Mouse (Mus musculus): ENCODE measurements around the gene Gm47283. TPM values are rescaled to one million over a fixed set of nuclear protein-coding genes. Genes with fewer than 3 reads are reported as not detected.

The Gm47283 gene
- polyA plus RNA-seq (2017; shearing (Covaris generic)), result not detected

GRCm38 (mm10) chrY:90784438-90784837 lies at the start of gene Gm47283:
Gene Gm47283 (plus strand): TSS chrY:90784738.

GRCm38 (mm10) chrY:90754721-90755120 lies 29.8 kb upstream of the Gm47283 start, which contains the start of gene Gm21860:
Gene Gm21860 (minus strand): TSS chrY:90754821.

GRCm38 (mm10) chrY:90839077-90839476 lies 54.5 kb downstream of the Gm47283 start, which contains the start of gene Gm21748:
Gene Gm21748 (minus strand): TSS chrY:90839177.

Other genes starting within 250 kb of the Gm47283 start
- gene Gm21860, start 29.9 kb upstream of the Gm47283 start, polyA plus RNA-seq (2017; shearing (Covaris generic)), result not detected
- not detected for gene Gm21748, start 54.4 kb downstream of the Gm47283 start, polyA plus RNA-seq (2017; shearing (Covaris generic))